Mouse (Mus musculus) liver, embryonic 11.5 days (tissue): Measurements from ENCODE around the gene Foxq1. TPM values are rescaled to one million over a fixed set of nuclear protein-coding genes. Genes with fewer than 3 reads are reported as not detected.

Experiments
- ATAC-seq: fragments of 200-750 bp; cut with Nextera tagmentation; replicated peaks from 2 replicates; pipeline ENCODE4 v1.8.0; 2017; ENCODE audit warnings: moderate number of reproducible peaks, mild to moderate bottlenecking, moderate TSS enrichment, moderate library complexity; ENCODE audit not compliant: low FRiP score
- DNase-seq: peaks from one replicate; pipeline ENCODE4 v3.0.0-alpha.2; 2017; ENCODE audit warnings: low spot score
- H3K27ac ChIP-seq: fragments of 300-500 bp; sonication (generic); 2 replicates; pipeline ENCODE4 v1.5.1; 2014; ENCODE audit warnings: mild to moderate bottlenecking, low read depth, low read length, control low read depth
- H3K27me3 ChIP-seq: fragments of 300-500 bp; sonication (generic); replicated peaks from 2 replicates; pipeline ENCODE4 v1.6.1; 2014; ENCODE audit warnings: low read length, mixed read lengths; ENCODE audit not compliant: control insufficient read depth, insufficient read depth
- H3K36me3 ChIP-seq: fragments of 300-500 bp; sonication (generic); 2 replicates; pipeline ENCODE4 v1.6.1; 2014; ENCODE audit warnings: mild to moderate bottlenecking, low read length, moderate library complexity, mixed read lengths; ENCODE audit not compliant: control insufficient read depth, insufficient read depth
- H3K4me1 ChIP-seq: fragments of 300-500 bp; sonication (generic); replicated peaks from 2 replicates; pipeline ENCODE4 v1.6.1; 2014; ENCODE audit warnings: low read length, mixed read lengths; ENCODE audit not compliant: control insufficient read depth, insufficient read depth
- H3K4me2 ChIP-seq: fragments of 300-500 bp; sonication (generic); 2 replicates; pipeline ENCODE4 v1.6.1; 2014; ENCODE audit warnings: mild to moderate bottlenecking, control low read depth, moderate library complexity
- H3K4me3 ChIP-seq: fragments of 300-500 bp; sonication (generic); 2 replicates; pipeline ENCODE4 v1.5.1; 2014; ENCODE audit warnings: low read depth, low read length, control low read depth
- H3K9ac ChIP-seq: fragments of 300-500 bp; sonication (generic); 2 replicates; pipeline ENCODE4 v1.6.1; 2014; ENCODE audit warnings: low read depth, low read length, control low read depth
- H3K9me3 ChIP-seq: fragments of 300-500 bp; sonication (generic); 2 replicates; pipeline ENCODE4 v1.6.1; 2016; ENCODE audit warnings: low read length, inconsistent platforms, mixed read lengths; ENCODE audit not compliant: control insufficient read depth
- WGBS: fragments of 180-500 bp; shearing (Covaris S2); extraction: QIAGEN DNeasy Blood & Tissue Kit; methylation state at CpG from one replicate; pipeline ENCODE4 v1.1.7; 2014; 5-methylcytosine and 5-hydroxymethylcytosine counted together
- polyA plus RNA-seq: library from polyadenylated mRNA; unstranded; fragments of >200 nt; fragmentation: Nextera tagmentation; extraction: Ambion mirVana; gene quantifications from 2 replicates; pipeline ENCODE4 v1.2.1, GENCODE M21; 2014

Foxq1 gene
- polyA plus RNA-seq, 1 experiment from 2014 or later = 0.05 TPM

GRCm38 (mm10) chr13:31564394-31564793 lies 8.5 kb downstream of the Foxq1 start:
- ATAC-seq = no peak
- no peak overlapping the region for H3K9ac ChIP-seq
- no peak overlapping the region for H3K27ac ChIP-seq
- no peaks in the 10 kb centered on the region for H3K9me3 ChIP-seq
- 54% methylated on average over 6 of the region's 6 CpGs for WGBS
- H3K4me3 ChIP-seq = no peak overlapping the region
- H3K4me2 ChIP-seq = no peak overlapping the region
- H3K27me3 ChIP-seq = peaks cover 28% of the 10 kb centered on the region
- H3K4me1 ChIP-seq = peaks cover 4% of the 10 kb centered on the region
- H3K36me3 ChIP-seq = no peaks in the 10 kb centered on the region
- DNase-seq = peak; percentile 23

- Histone ChIP-seq H3K4me3 (no peak overlapping the region), H3K27ac (no peak overlapping the region), H3K4me2 (no peak overlapping the region), H3K9ac (no peak overlapping the region), H3K4me1 (no peaks in the 10 kb centered on the region), H3K27me3 (peaks cover 4% of the 10 kb centered on the region), H3K9me3 (no peaks in the 10 kb centered on the region), H3K36me3 (no peaks in the 10 kb centered on the region)
- DNase-seq (peak; percentile 14), ATAC-seq (no peak)
- 72% methylated on average over 8 of the region's 8 CpGs for WGBS
Measured at GRCm38 (mm10) chr13:31567099-31567498, 11.2 kb downstream of the Foxq1 start.

- Histone ChIP-seq H3K9me3 (no peaks in the 10 kb centered on the region), H3K9ac (no peak overlapping the region), H3K4me2 (no peak overlapping the region), H3K27me3 (peaks cover 4% of the 10 kb centered on the region), H3K4me1 (no peaks in the 10 kb centered on the region), H3K27ac (no peak overlapping the region), H3K36me3 (no peaks in the 10 kb centered on the region), H3K4me3 (no peak overlapping the region)
- WGBS = 70% methylated on average over 6 of the region's 6 CpGs
- DNase-seq (peak; percentile 28), ATAC-seq (no peak)
Measured at GRCm38 (mm10) chr13:31567617-31568294, 11.8 kb downstream of the Foxq1 start.

GRCm38 (mm10) chr13:31572806-31573508 lies 17.0 kb downstream of the Foxq1 start:
- no peak for ATAC-seq
- 78% methylated on average over 10 of the region's 10 CpGs for WGBS
- H3K9ac ChIP-seq = no peak overlapping the region

GRCm38 (mm10) chr13:31574627-31575026 lies 18.7 kb downstream of the Foxq1 start:
- Histone ChIP-seq H3K27me3 (no peaks in the 10 kb centered on the region), H3K4me3 (no peak overlapping the region), H3K36me3 (no peaks in the 10 kb centered on the region), H3K27ac (no peak overlapping the region), H3K4me2 (no peak overlapping the region), H3K4me1 (no peaks in the 10 kb centered on the region), H3K9ac (no peak overlapping the region), H3K9me3 (no peaks in the 10 kb centered on the region)
- DNase-seq (no peak), ATAC-seq (no peak)
- WGBS = 73% methylated on average over 3 of the region's 3 CpGs

More at GRCm38 (mm10) chr13:31572806-31573508, 17.0 kb downstream of the Foxq1 start:
- DNase-seq = peak; percentile 21
- no peak overlapping the region for H3K4me3 ChIP-seq
- H3K4me1 ChIP-seq = no peaks in the 10 kb centered on the region
- no peak overlapping the region for H3K4me2 ChIP-seq
- no peaks in the 10 kb centered on the region for H3K36me3 ChIP-seq
- no peak overlapping the region for H3K27ac ChIP-seq
- H3K27me3 ChIP-seq = no peaks in the 10 kb centered on the region
- H3K9me3 ChIP-seq = no peaks in the 10 kb centered on the region

- H3K36me3 ChIP-seq = no peaks in the 10 kb centered on the region
- ATAC-seq (no peak), DNase-seq (no peak)
- no peaks in the 10 kb centered on the region for H3K4me1 ChIP-seq
- no peak overlapping the region for H3K4me3 ChIP-seq
- H3K27ac ChIP-seq = no peak overlapping the region
- H3K9ac ChIP-seq = no peak overlapping the region
- no peaks in the 10 kb centered on the region for H3K9me3 ChIP-seq
- H3K27me3 ChIP-seq = no peaks in the 10 kb centered on the region
- WGBS = 70% methylated on average over 4 of the region's 4 CpGs
- no peak overlapping the region for H3K4me2 ChIP-seq
Measured at GRCm38 (mm10) chr13:31576696-31577095, 20.8 kb downstream of the Foxq1 start.

GRCm38 (mm10) chr13:31577576-31577975 lies 21.6 kb downstream of the Foxq1 start:
- 47% methylated on average over 6 of the region's 6 CpGs for WGBS
- peak; percentile 29 for DNase-seq

GRCm38 (mm10) chr13:31578389-31578788 lies 22.5 kb downstream of the Foxq1 start:
- Histone ChIP-seq H3K27me3 (no peaks in the 10 kb centered on the region), H3K4me2 (no peak overlapping the region), H3K4me1 (no peaks in the 10 kb centered on the region), H3K9ac (no peak overlapping the region), H3K27ac (no peak overlapping the region), H3K4me3 (no peak overlapping the region), H3K9me3 (no peaks in the 10 kb centered on the region), H3K36me3 (no peaks in the 10 kb centered on the region)
- ATAC-seq (no peak), DNase-seq (no peak)
- 68% methylated on average over 10 of the region's 10 CpGs for WGBS

More at GRCm38 (mm10) chr13:31577576-31577975, 21.6 kb downstream of the Foxq1 start:
- no peak for ATAC-seq
- no peak overlapping the region for H3K9ac ChIP-seq
- H3K9me3 ChIP-seq = no peaks in the 10 kb centered on the region
- no peaks in the 10 kb centered on the region for H3K27me3 ChIP-seq
- no peak overlapping the region for H3K4me2 ChIP-seq
- H3K4me1 ChIP-seq = no peaks in the 10 kb centered on the region
- H3K4me3 ChIP-seq = no peak overlapping the region
- H3K36me3 ChIP-seq = no peaks in the 10 kb centered on the region
- no peak overlapping the region for H3K27ac ChIP-seq

- H3K27me3 ChIP-seq = no peaks in the 10 kb centered on the region
- no peak overlapping the region for H3K4me3 ChIP-seq
- no peak overlapping the region for H3K27ac ChIP-seq
- DNase-seq (no peak), ATAC-seq (no peak)
- no peaks in the 10 kb centered on the region for H3K9me3 ChIP-seq
- H3K9ac ChIP-seq = no peak overlapping the region
- no peaks in the 10 kb centered on the region for H3K4me1 ChIP-seq
- WGBS = 52% methylated on average over 9 of the region's 9 CpGs
- H3K36me3 ChIP-seq = no peaks in the 10 kb centered on the region
- H3K4me2 ChIP-seq = no peak overlapping the region
Measured at GRCm38 (mm10) chr13:31579866-31580265, 23.9 kb downstream of the Foxq1 start.
